Mouse (Mus musculus): ENCODE results near the gene Ly6g5b.

The Ly6g5b gene

DNA sequence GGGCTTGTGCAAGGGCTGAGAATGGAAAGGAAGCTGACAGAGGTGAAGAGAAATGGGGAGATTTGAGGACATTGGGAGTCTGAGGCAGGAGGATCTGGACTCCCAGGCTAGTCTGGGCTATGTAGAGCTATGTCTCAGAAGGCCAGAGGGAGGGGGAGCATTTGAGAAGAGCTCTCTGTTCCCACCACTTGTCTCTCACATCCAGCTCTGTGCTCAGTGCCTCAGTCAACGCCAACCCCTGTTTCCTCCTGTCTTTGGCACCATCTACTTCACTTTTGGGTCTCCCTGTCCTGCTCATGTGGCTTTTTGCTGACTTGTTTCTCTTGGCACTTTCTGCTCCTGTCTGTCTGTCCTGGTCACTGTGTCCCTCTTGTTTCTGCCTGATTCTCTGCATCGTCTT is 37.9 kb downstream of the Ly6g5b start:
- DNase-seq, result no peak

DNA sequence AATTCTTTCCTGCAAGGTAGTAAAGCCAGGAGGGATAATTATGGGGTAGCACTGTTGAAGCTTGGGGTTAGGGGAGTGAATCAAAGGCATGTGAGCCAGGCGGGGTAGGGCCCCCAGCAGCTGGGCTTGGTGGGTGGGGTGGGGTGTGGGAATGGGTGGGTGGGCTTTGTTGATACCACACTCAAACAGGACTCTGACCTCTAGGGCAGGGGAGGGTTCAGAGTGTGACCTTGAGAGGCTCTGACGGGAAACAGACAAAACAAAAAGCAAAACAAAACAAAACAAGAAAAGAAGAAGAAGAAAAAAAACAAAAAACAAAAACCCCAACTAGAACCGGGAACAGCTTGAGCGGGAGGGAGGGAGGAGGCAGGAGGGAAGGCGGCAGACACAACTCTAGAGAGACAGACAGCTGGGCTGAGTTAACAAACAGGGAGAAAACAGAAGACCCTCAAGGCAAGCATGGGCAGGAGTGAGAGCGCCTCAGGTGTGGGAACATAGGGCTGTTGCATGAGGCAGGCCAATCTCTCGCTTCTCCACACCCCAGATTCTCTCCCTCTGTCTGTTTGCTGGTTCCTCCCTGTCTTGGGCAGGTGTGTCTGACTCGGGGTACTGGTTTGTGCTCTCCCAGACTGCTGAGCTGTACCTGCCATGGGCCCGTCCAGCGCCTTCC is 38.6 kb downstream of the Ly6g5b start, which contains the start of gene Ly6g6e:
Gene Ly6g6e, plus strand, starts transcription at position 396 of the 670 bp plus-strand sequence.
- DNase-seq, result no peak

DNA sequence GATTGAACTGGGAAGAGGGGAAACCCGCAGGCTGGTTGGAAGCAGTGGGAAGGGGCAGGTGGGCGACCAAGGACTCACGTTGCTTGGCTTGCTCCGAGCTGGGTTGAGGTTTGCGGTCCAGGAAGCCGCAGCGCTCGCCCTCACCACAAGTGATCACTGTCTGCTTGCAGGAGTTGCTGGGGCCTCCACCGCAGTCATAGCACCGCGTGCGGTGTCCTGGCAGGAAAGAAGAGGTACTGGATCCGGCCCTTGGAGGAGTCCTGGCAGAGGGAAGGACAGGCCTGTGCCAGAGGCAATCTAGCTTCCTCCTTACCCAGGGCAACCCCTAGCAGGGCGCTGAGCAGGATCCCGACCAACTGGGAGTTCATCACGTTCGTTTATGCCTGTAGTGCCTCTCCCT is 41.1 kb downstream of the Ly6g5b start:
- DNase-seq, result no peak

DNA sequence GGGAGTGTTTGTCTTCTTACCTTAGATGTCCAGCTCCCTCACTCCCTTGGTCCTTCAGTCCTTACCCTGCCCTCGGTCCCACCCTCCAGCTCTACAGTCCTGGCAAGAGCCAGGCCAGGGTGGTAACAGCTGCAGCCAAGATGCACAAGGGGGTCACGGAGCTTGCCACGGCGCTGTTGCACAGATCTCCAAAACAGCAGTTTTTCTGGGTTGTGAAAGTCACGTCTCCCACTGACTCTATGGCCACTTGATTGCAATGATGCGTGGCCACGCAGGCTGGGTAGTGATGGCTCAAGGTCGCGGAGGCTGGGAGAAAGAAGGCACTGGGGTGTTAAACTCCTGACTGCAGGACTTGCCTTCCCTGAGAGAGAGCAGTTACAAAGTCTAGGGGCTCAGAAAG is 43.8 kb downstream of the Ly6g5b start:
- no peak for DNase-seq

DNA sequence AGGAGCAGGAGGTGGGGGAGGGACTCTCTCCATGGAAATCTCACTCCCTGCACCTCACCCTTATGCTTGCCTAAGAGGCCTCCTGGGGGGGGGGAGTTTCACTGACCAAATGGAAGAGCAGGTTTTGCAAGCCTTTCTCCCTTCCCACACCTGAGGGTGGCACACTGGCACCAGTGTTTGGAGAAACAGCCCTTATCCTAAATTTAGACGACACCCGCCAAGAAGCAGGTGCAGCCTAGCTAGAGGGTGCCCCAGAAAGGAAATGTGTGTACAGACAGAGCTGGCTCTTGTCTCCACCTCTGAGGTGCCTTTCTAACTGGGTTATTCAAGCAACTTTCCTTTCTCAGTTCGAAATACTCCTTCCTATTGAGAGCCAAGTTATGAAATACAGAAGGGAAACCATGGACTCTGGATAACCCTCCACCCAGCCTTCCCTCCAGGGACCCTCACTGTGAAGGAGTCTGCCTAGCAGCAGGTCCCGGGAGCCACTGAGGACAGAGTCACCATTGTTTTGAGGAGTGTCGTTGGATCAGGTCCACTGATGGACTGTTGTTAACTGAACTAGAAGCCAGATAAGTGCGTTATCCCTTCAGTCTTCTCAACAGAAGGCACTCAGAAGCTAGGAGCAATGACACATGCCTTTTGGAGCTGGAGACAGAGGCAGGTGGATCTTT is 44.5 kb downstream of the Ly6g5b start:
- no peak for DNase-seq

DNA sequence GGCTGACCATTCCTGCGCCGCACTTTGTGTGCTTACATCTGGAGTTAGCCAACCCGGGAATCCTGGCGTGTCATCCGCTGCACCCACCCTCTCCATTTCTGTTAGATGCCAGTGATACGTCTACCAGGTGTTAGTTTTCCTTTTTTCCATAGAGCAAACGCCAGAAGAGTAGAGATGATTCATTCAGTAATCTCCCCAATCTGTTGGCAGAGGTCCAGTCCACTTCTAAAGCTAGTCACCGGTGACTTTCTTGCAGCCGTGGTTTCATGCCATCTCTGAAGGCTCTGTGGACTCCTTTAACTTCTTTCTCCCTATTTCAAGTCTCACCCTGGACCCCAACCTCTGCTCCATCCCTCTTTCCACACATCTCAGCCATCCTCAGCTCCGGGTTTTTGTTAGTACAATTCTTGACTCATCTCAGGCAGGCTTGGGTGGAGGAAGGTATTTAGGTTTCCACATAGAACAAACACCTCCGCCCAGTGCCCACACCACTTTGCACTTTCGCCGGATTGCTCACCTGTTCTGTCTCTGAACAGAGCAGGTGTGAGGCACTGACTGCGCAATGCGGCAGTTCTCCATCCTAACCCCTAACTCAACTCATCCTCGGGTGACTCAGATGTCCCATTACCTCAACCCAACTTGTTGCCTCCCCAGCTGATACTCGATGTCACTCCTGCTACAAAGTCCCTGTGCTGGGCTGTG is 46.9 kb downstream of the Ly6g5b start:
- DNase-seq, result no peak

DNA sequence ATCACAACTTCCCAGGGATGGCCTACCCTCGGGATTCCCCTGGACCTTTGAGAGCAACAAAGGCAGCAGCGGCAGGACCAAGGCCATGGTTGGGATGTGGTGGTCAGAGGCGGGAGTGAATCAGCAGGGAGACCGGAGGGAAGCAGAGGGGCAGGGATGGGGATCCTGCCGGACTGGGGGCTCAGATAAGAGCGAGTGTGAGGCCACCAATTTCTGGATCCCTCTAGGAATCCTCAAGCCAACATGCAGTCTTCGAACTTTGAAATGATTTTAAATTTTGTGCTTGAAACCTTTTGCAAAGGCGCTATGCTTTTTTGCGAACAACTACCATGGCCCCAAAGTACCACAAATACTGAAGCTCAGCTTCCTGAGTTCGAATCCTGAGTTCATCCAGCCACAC is 49.1 kb downstream of the Ly6g5b start, which contains the start of gene Mpig6b:
Gene Mpig6b, minus strand, starts transcription at position 101 of the 400 bp plus-strand sequence.
- DNase-seq, result no peak

DNA sequence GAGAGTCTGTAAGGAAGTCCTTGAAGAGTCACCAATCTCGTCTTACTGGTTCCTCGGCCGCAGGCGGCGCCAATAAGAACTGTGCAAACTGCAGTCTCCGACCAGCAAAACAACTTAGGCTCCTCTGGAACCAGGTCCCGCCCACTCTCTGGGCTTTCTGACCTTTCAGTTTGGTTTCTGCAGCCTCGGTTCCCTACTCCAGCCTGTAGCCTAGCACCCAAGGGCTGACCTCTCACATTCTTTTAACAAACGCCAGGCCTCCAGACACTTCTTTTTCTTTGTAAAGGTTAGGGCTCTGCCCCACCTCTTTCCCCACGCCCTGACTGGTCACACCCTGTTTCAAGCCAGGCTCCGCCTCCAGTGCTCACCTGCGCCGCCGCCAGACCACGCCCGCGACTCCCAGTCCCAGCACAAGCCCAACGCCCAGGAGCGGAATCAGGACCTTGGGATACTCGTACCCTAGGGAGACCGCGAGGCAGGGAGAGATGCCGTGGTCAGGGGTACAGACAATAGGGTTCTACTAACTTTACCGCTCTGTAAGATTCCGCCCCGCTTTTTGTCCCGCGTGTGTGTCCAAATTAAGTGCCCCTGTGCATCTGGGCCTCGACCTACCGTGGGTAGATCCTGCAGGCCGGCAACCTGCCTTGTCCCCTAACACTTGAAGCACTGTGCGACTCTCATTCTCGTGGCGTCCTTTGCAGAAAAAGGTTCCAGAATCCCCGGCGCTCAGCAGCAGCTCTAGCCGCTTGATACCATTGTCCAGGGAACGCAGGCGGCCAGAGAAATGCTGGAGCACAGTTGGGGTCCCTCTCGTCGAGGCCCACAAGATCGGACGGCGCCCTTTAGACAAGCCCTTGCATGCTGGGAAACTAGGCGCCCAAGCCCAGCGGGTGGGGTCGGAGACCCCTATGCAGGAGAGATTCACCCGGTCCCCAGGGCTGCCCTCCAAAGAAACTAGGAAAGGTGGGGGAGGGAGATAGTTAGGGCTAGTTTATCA is 50.0 kb downstream of the Ly6g5b start, which contains the start of gene Ly6g6c:
Gene Ly6g6c, plus strand, starts transcription at position 438 of the 997 bp plus-strand sequence.
- DNase-seq, result no peak

DNA sequence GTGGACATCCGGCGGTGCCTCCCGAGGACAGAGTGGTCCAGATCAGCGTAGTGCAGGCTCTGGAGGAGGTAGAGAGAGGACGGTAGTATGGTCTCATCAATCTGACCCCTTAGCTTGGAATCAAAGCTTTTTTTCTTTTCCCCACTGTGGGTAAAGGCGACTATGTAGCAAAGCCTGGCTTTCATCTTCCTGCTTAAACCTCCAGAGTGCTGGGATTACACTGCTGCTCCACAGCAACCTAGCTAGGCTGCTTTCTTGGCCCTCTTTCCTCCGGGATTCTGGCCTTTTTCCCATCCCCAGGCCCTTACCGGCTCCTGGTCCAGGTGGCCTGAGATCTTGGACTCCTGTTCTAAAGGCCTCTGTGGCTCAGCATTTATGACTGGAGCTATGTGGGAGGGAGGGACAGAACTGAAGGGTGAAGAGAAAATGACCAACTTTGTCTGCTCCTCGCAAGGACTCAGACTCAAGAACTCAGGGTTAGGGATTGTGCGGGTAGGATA is 50.8 kb downstream of the Ly6g5b start:
- no peak for DNase-seq
